Mouse (Mus musculus) embryo, embryonic 11.5 days (tissue): ENCODE results near the gene Tbata.

Experiments
- DNase-seq: peaks from one replicate; pipeline ENCODE4 v3.0.0-alpha.2; 2012; ENCODE audit warnings: low read depth, low spot score

Tbata gene

DNA sequence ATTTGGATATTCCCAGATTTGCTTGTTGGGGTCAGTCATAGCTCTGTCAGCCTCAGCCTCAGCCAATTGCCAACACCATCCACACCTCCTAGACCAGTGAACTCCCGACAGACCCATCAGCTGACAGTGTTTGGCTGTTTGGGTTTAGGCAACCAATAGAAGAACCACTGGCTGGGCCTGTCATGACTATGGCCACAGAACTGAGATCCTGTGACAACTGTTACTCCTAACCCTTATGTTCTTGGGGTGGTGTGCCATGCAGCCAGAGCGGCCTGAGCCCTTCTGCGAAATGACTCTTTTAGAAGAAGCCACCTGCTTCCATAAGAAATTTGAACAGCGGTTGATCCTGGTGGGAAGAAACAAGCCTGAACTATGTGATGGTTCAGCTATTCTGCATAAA is 39.4 kb downstream of the Tbata start:
- no peak for DNase-seq

DNA sequence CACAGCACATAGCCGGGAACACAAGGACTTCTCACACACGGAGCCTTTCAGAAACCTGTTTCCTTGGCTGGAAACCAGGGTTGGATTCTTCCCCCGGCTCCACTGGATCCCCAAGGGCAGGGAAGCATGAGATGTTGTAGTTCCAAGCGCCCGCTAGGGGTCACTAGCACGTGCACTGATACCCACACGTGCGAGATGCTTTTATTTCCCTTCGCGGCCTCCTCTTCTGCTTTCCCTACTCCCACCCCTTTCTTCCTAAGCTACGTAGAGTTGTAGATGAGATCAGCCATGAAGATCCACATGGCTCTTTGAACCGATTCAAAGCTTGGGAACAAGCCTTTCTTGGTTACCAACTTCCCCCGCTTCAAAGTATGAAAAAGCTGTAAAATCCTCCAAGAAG is 40.0 kb downstream of the Tbata start:
- DNase-seq, result peak; percentile 59

DNA sequence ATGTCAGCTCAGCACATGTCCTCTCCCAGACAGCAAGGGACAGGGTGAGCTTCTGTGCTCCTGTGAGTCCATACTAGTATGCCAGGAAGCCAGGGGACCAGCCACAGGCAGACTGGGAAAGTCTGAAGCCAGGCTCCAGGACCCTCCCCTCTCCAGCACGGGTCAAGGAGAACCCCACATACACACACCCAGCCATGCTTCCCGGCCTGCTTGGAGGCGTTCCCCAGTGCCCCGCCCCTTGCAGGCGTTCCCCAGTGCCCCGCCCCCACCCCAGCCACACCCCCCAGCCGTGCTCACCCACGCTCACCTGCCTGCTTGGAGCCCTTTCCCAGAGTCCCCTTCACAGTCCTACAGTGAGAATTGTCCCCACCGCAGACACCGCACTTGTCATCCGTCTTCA is 41.1 kb downstream of the Tbata start:
- no peak for DNase-seq

DNA sequence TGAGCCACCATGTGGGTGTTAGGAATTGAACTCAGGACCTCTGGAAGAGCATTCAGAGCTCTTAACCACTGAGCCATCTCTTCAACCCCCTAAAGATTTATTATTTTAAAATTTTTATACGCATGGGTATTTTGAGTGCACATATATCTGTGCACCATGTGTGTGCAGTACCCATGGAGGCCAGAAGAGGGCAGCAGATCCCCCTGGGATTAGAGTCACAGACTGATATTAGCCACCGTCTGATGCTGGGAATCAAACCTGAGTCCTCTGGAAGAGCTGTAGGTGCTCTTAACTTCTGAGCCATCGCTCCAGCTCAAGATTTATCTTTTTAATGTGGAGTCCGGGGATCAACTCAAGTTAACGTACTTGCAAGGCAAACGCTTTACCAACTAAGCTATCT is 43.9 kb downstream of the Tbata start:
- no peak for DNase-seq

DNA sequence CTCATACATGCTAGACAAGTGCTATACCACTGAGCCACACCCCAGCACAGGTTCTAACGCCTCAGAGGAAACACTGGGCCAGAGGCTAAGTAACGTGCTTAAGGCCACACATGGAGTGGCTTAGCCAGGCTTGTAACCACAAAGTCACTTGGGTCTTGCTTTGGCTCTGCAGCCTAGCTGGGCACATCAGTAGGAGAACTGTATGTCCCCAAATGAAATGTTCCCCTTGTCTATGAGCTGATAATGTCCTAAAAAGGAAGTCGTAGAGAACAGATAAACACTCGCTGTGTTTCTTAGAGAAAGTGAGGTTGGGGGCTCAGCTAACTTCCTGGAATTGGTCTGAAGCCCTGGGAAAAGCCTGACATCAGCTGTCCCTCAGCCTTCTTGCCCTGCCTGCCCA is 44.4 kb downstream of the Tbata start:
- no peak for DNase-seq

DNA sequence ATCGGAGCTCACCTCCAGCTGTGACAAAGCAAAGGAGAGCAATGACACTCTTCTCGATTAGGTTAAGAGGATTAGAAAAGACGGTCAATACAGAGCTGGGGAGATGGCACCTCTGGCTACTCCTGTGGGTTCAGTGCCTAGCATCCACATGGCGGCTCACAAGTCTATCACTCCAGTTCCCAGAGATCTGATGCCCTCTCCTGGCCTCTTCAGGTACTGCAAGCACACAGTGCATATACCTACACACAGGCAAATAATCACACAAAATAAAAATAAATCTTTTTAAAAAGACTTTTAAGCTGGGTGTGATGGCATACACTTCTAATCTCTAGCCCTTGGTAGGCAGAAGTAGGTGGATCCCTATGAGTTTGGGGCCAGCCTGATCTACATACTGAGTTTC is 47.6 kb downstream of the Tbata start:
- DNase-seq, result no peak

DNA sequence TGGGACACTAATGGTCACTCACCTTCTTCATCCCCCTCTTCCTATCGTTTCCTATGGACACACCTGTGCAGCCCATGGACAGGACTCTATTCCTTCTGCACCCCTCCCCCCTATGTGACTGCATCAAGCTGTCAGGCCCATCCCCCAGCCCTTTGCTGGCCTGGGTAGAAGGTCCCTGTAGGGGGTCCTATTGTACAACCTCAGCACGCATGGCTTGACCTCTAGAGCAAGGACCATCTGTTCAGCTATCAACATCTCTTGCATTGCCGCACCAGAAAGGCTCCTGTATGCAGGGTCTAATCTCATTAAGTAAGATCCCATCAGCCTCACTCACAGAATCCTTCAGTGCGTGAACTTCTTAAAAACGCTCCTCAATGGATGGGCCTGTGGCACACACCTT is 53.9 kb downstream of the Tbata start:
- no peak for DNase-seq

DNA sequence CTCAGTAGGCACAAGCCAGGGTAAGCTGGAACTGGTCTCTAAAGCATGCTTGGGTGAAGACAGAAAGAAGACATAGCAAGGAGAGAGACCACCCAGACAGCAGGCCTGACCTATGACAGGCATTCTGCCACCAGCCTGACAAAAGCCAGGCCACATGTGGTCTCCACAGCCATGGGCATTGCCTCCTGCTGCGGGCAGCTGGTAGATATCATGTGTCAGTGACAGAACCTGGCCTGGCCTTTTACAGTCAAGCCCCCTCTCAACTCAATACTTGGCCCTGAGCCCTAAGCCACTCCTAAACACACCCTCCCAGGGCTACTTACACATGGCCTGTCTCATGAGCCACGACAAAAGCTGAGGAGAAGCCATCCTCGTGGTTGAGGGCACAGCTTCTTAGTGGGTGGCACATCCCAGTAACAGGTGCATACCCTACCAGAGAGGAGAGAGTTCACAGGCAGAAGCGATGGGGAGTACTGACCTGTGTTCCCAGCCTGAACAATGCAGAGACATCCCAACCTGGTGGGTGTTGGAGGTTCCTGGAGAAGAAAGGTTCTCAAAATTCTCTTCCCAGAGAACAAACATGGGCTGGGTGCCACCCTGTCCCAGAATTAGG is 55.1 kb downstream of the Tbata start:
- DNase-seq, result no peak

DNA sequence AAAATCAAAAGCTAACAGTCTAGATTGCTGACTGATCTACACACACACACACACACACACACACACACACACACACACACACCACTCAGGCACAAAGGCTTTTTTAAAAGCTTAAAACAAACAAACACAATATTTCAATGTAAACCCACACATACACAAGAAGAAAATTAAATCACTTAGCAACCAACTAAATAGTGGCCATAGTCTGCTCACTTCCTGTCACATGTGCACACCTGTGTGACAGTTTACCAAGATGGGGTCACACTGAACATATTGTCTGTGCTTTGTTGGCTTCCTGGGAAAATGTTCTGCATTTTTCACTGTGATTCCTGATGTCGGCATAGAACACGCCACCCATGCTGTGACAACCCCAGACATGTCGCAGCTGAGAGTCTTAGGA is 60.0 kb downstream of the Tbata start:
- DNase-seq, result no peak

DNA sequence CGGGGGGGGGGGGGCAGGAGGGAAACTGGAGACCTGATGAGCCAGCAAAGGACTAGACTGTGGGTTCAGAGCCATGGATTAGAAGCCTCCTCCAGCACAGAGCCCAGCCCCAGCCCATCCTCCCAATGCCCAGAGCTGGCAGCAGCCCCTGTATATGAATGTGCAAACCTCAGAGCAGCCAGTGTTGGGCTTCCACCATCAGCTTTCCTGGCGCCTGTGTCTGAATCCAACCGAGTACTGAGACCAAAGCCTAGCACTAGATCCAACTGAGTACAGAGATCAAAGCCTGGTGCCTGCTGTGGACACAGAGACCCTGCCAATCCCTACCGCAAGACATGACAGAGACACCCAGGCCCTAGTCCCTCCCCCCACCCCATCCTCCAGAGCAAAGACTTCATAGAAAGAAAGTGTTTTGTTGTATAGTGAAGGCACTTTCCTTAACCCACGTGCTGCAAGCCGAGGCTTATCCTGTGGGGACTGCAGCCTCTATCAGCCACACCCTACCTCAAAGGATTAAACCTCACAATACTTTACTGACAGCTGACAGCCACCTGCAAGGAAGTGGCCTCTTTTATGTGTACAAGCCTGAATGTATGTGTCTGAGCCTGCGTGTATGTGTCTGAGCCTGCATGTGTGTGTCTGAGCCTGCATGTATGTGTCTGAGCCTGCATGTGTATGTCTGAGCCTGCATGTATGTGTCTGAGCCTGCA is 61.3 kb downstream of the Tbata start:
- DNase-seq, result no peak

DNA sequence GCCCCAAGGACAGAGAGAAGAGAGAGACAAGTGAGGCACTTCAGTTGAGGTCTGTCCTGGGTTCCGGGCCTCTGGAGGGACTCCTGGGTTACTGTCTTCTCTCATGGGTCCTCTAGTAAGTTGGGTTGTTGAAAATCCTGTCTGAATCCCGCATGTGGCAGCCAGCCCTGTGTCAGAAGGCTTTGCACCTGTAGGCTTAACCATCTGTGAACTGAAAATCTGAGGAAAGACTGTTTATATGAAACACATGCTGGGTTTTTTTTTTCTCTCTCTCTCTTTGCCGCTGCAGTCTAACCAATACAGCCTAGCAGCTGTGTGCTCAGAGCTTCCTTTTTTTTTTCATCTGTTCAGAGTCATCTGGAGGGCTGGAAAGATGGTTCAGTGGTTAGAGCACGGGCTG is 62.6 kb downstream of the Tbata start:
- DNase-seq, result no peak

DNA sequence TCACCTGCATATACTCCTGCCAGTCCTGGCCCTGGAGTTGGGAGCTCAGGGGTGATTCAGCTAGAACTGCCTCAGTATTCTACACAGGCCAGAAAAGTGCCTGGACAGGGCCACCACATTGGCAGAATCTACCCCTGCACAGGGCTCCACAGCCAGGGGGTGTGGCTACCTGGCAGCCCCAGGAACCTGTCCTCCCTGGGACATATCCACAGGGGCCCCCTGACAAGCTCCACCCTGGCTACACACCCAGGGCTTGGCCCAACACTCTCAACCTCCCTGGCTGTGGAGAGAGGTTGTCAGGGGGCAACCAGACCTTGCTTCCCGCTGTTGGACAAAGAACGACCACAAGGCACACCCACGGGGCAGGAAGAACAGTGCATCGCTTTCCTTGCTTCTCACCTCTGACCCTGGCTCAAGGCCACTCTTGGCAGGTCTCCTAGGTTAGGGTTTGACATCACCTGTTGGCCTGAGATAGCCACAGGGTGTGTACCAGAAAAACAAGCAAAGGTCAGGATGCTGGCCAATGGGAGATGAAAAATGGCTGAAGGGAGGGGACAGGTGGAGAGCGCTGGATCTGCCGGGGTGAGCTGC is 64.0 kb downstream of the Tbata start:
- no peak for DNase-seq

DNA sequence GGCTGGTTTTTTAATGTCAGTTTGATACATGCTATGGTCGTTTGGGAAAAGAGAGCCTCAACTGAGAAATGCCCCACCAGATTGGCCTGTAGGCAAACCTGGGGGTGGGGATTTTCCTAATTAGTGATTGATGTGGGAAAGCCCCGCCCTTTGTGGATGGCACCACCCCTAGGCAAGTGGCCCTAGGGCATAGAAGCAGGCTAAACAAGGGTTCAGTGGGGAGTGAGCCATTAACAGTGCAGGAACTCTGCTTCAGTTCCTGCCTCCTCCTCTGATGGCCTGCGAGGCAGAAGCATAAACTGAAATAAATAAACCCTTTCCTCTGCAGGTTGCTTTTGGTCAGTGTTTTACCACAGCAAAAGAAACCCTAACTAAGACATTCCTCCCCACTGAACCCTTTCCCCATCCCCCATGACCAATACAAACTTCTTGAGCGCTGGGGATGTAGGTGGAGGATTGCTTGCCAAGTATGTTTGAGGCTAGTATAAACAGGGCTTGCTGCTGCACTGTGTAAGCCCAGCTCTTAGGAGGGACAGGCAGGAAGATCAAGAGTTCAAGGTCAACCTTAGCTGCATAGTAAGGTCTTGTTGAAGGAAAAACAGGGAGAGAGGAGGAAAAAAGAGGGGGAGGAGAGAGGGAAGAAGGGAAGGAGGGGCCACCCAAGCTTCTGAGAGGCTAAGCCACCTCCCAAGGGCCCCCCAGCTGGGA is 65.1 kb downstream of the Tbata start:
- DNase-seq, result no peak

DNA sequence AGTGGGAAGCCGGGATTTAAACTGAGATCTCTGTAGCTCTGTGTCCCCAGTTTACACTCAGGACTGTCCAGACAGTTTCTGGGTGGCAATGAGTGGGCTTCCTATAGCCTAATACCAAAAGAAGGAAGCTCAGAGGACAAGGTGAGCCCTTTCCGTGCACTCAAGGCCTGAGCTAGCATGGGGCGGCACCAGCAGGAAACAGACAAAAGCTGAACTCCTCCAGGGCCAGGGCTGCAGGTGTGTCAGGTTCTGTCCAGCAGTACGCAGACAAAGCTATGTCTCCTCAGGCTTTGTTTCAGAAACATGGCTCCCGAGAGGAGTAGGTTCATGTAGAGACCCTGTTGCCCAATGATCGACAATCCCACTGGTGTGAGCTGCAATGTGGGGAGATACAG is 65.6 kb downstream of the Tbata start:
- no peak for DNase-seq
